Mouse (Mus musculus): ENCODE data around the gene Tepp. TPM values are rescaled to one million over a fixed set of nuclear protein-coding genes. Genes with fewer than 3 reads are reported as not detected.

The Tepp gene
- polyA plus RNA-seq, 1 experiment from 2014 or later = 0.64 TPM

- WGBS = 67% methylated on average over 18 of the region's 18 CpGs
- Histone ChIP-seq H3K9ac (no peak overlapping the region), H3K4me2 (no peak overlapping the region), H3K9me3 (no peaks in the 10 kb centered on the region), H3K27ac (no peak overlapping the region), H3K27me3 (no peaks in the 10 kb centered on the region), H3K4me3 (no peak overlapping the region), H3K4me1 (no peaks in the 10 kb centered on the region), H3K36me3 (no peaks in the 10 kb centered on the region)
- 0 out of 2 replicates have a peak, but pooled peaks have one; percentile 23 for ATAC-seq (ENCODE audit: borderline replicate concordance, extremely low read depth, low FRiP score, low TSS enrichment)
These were observed 2.5 kb downstream of the Tepp start for GRCm38 (mm10) chr8:95312836-95313235.

- H3K36me3 ChIP-seq = no peaks in the 10 kb centered on the region
- no peak for ATAC-seq (ENCODE audit: borderline replicate concordance, extremely low read depth, low FRiP score, low TSS enrichment)
- H3K4me1 ChIP-seq = no peaks in the 10 kb centered on the region
- WGBS = 86% methylated on average over 6 of the region's 6 CpGs
- no peak overlapping the region for H3K27ac ChIP-seq
- H3K4me3 ChIP-seq = no peak overlapping the region
- H3K27me3 ChIP-seq = no peaks in the 10 kb centered on the region
- H3K9ac ChIP-seq = no peak overlapping the region
- H3K4me2 ChIP-seq = no peak overlapping the region
- no peaks in the 10 kb centered on the region for H3K9me3 ChIP-seq
These were observed 3.5 kb downstream of the Tepp start for GRCm38 (mm10) chr8:95313857-95314256.

DNA sequence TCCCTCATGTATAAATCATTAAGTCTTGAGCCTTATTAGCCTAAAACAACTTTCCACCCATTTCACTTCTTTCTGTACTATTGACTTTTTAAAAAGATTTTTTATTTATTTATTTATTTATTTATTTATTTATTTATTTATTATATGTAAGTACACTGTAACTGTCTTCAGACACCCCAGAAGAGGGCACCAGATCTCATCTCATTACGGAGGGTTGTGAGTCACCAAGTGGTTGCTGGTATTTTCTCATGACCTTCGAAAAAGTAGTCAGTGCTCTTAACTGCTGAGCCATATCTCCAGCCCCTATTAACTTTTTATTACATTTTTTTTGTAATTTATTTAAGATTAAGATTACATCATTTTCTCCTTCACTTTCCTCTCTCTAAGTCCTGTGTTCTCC is 4.3 kb downstream of the Tepp start:
- Histone ChIP-seq H3K4me3 (no peak overlapping the region), H3K4me2 (no peak overlapping the region), H3K4me1 (no peaks in the 10 kb centered on the region), H3K27ac (no peak overlapping the region), H3K27me3 (no peaks in the 10 kb centered on the region), H3K9ac (no peak overlapping the region), H3K9me3 (no peaks in the 10 kb centered on the region), H3K36me3 (no peaks in the 10 kb centered on the region)
- no peak for ATAC-seq (ENCODE audit: borderline replicate concordance, extremely low read depth, low FRiP score, low TSS enrichment)
- WGBS = 71% methylated on average over 2 of the region's 2 CpGs

DNA sequence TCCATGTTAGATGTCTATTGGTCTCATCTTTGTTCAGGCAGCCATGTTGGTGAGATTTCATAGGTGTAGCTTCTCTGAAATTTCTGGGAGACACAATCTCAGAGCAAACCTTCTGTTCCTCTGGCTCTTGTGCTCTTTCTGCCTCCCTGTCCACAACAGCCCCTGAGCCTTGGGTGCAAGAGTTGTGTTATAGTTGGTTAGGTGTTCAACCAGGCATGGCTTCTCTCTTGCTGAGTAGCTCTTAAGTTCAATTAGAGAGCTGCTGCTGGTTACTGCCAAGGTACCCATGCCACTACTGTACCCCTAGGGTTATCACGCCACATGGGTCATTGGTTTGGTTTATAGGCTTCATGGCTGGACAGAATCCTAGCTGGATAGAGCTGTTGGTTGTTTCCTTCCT is 5.0 kb downstream of the Tepp start:
- no peak overlapping the region for H3K4me3 ChIP-seq
- H3K4me1 ChIP-seq = peaks cover under 1% of the 10 kb centered on the region; the same call in 1 of the 2 replicates
- no peak for ATAC-seq (ENCODE audit: borderline replicate concordance, extremely low read depth, low FRiP score, low TSS enrichment)
- no peaks in the 10 kb centered on the region for H3K27me3 ChIP-seq
- no peaks in the 10 kb centered on the region for H3K36me3 ChIP-seq
- no peak overlapping the region for H3K9ac ChIP-seq
- H3K27ac ChIP-seq = no peak overlapping the region
- 90% methylated on average over 1 of the region's 1 CpGs for WGBS
- no peaks in the 10 kb centered on the region for H3K9me3 ChIP-seq
- no peak overlapping the region for H3K4me2 ChIP-seq

GRCm38 (mm10) chr8:95320224-95321139 is 10.1 kb downstream of the Tepp start:
- Histone ChIP-seq H3K4me2 (peak overlapping the region; percentile 98), H3K9ac (peak overlapping the region; percentile 34), H3K27ac (peak overlapping the region; percentile 61), H3K27me3 (no peaks in the 10 kb centered on the region), H3K4me1 (peaks cover 15% of the 10 kb centered on the region), H3K9me3 (no peaks in the 10 kb centered on the region), H3K36me3 (peaks cover 6% of the 10 kb centered on the region; the same call in 1 of the 2 replicates), H3K4me3 (peak overlapping the region; percentile 47)
- peak; percentile 80 for ATAC-seq (ENCODE audit: borderline replicate concordance, extremely low read depth, low FRiP score, low TSS enrichment)
- WGBS = 2% methylated on average over 40 of the region's 41 CpGs

GRCm38 (mm10) chr8:95323201-95323600 is 12.8 kb downstream of the Tepp start:
- no peaks in the 10 kb centered on the region for H3K9me3 ChIP-seq
- 79% methylated on average over 3 of the region's 3 CpGs for WGBS

DNA sequence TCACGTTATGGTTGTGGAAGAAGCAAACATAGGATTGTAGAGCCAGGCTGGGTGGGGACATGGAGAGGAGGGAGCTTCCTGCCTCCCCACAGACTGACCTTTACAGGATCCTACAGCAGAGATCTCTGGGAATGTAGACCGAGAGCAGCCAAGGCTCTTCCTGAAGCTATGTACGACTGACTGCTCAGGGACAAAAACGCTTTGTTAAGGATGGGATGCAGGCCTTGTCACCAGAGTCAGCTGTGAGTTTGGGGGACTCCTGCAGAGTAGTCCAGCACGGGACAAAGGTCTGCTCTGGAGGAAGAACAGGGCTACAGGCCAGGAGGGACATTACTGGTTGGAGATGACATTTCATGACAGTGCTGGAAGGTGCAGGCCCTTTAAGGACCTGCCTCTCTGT is 14.3 kb downstream of the Tepp start:
- Histone ChIP-seq H3K27me3 (no peaks in the 10 kb centered on the region), H3K36me3 (peaks cover 44% of the 10 kb centered on the region), H3K4me2 (no peak overlapping the region), H3K27ac (peak overlapping the region; percentile 19; the same call in 1 of the 2 replicates), H3K9ac (no peak overlapping the region), H3K9me3 (no peaks in the 10 kb centered on the region), H3K4me3 (no peak overlapping the region), H3K4me1 (peaks cover 26% of the 10 kb centered on the region)
- no peak for ATAC-seq (ENCODE audit: borderline replicate concordance, extremely low read depth, low FRiP score, low TSS enrichment)
- 43% methylated on average over 5 of the region's 5 CpGs for WGBS

More at GRCm38 (mm10) chr8:95323201-95323600, 12.8 kb downstream of the Tepp start:
- H3K4me2 ChIP-seq = no peak overlapping the region
- ATAC-seq (ENCODE audit: borderline replicate concordance, extremely low read depth, low FRiP score, low TSS enrichment) = no peak
- peaks cover 26% of the 10 kb centered on the region for H3K4me1 ChIP-seq
- H3K27me3 ChIP-seq = no peaks in the 10 kb centered on the region
- no peak overlapping the region for H3K9ac ChIP-seq
- H3K36me3 ChIP-seq = peaks cover 30% of the 10 kb centered on the region
- H3K27ac ChIP-seq = no peak overlapping the region
- no peak overlapping the region for H3K4me3 ChIP-seq

GRCm38 (mm10) chr8:95326822-95327221 is 16.5 kb downstream of the Tepp start:
- Histone ChIP-seq H3K4me1 (peaks cover 28% of the 10 kb centered on the region), H3K36me3 (peaks cover 44% of the 10 kb centered on the region), H3K9me3 (no peaks in the 10 kb centered on the region), H3K27me3 (no peaks in the 10 kb centered on the region), H3K4me2 (no peak overlapping the region), H3K9ac (no peak overlapping the region), H3K4me3 (no peak overlapping the region), H3K27ac (no peak overlapping the region)
- no peak for ATAC-seq (ENCODE audit: borderline replicate concordance, extremely low read depth, low FRiP score, low TSS enrichment)
- WGBS = 73% methylated on average over 5 of the region's 5 CpGs

DNA sequence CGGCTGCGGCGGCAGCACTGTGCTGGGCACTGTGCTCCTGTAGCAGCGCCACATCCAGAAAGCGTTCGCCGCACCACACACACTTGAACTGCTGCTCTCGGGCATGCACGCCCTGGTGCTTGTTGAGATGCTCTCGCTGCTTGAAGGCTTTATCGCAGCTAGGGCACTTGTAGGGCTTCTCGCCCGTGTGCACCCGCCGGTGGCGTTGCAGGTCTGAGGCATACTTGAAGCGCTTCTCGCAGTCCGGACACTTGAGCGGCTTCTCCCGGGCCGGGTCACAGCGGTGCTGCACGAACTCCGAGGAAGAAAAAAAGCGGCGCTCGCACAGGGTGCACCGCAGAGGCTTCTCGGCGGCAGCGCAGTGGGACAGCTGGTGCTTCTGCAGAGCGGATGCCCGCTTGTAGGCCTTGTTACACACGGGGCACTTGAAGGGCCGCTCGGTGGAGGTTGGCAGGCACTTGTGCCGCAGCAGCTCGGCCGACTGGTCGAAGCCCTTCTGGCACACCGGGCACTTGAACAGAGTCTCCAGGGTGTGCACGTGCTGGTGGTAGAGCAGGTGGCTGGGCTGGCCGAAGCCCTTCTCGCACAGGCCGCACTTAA is 17.6 kb downstream of the Tepp start:
- Histone ChIP-seq H3K4me1 (peaks cover 32% of the 10 kb centered on the region), H3K9ac (no peak overlapping the region), H3K4me3 (no peak overlapping the region), H3K36me3 (peaks cover 44% of the 10 kb centered on the region), H3K4me2 (no peak overlapping the region), H3K9me3 (no peaks in the 10 kb centered on the region), H3K27ac (no peak overlapping the region), H3K27me3 (no peaks in the 10 kb centered on the region)
- WGBS = 90% methylated on average over 46 of the region's 46 CpGs
- ATAC-seq (ENCODE audit: borderline replicate concordance, extremely low read depth, low FRiP score, low TSS enrichment) = no peak

DNA sequence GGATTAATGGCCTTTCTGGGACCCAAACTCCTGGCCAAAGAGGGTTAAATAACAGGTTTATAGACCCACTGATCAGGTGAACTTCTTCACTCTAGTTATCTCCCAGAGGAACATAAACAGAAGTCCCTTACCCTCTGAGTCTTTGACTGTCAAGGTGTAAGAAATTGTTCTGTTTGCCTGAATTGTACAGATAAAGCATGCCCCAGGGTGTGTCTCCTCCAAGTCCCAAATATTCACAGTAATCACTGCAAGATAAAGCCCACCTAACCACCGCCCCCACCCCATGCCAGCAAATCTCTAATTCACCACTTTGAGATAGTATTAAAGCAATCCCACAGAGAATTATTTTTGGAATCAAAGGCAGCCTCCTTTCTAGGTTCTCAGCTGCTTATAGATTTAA is 20.0 kb downstream of the Tepp start:
- H3K27ac ChIP-seq = 0 out of 2 replicates have a peak overlapping the region, but pooled peaks have one; percentile 99
- H3K9me3 ChIP-seq = no peaks in the 10 kb centered on the region
- no peaks in the 10 kb centered on the region for H3K27me3 ChIP-seq
- H3K4me3 ChIP-seq = peak overlapping the region; percentile 94
- 59% methylated on average over 1 of the region's 1 CpGs for WGBS
- peaks cover 54% of the 10 kb centered on the region for H3K36me3 ChIP-seq
- peaks cover 32% of the 10 kb centered on the region for H3K4me1 ChIP-seq
- H3K9ac ChIP-seq = peak overlapping the region; percentile 84
- H3K4me2 ChIP-seq = peak overlapping the region; percentile 78
- ATAC-seq (ENCODE audit: borderline replicate concordance, extremely low read depth, low FRiP score, low TSS enrichment) = no peak

DNA sequence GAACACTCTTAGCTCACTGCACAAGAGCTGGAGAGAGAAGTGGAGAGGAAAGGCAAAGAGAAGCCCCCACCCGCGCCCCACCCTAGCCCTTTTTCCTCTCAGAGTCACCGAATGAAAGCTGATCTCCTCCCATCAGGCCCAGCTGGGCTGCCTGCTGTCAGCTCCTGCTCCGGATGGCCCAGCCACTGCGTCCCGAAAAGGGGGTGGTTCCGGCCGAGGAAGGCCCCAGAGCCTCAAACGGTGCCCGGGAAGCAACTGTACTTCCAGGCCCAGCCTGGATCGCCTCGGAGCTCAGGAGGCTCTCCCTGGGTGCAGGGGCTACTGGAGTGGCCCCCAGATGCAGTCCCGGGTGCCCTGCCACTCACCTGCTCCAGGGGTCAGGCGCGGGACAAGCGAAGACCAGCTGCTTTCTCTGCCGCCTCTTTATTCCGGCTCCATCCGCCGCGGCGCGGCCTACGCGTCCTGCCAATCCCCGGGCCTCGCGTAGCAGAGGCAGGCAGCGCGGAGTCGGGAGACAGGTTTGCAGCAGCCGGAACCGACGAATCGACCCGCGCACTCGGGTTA is 20.9 kb downstream of the Tepp start:
- Histone ChIP-seq H3K4me1 (peaks cover 32% of the 10 kb centered on the region), H3K9ac (peak overlapping the region; percentile 84), H3K27me3 (no peaks in the 10 kb centered on the region), H3K27ac (peak overlapping the region; percentile 99), H3K4me3 (peak overlapping the region; percentile 94), H3K36me3 (peaks cover 48% of the 10 kb centered on the region), H3K9me3 (no peaks in the 10 kb centered on the region), H3K4me2 (peak overlapping the region; percentile 78)
- peak; percentile 40 for ATAC-seq (ENCODE audit: borderline replicate concordance, extremely low read depth, low FRiP score, low TSS enrichment)
- under 1% methylated on average over 38 of the region's 38 CpGs for WGBS

All from lung, embryonic 15.5 days (tissue).